Comparison of ENCODE assay signal across 8 mouse cellular contexts in the genomic region with DNA sequence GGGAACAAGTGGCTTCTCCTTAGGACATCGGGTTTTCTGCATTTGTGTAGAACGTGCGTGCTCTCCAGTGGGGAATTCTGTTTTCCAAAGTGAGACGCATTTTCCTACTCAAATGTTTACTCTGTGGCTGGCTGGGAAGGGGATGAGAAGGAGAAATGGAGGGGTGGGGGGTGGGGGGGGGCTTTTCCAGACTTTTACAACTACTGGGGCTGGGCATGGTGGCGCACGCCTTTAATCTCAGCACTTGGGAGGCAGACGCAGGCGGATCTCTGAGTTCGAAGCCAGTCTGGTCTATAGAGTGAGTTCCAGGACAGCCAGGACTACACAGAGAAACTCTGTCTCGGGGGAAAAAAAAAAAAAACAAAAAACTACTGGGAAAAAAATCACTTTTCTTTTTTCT. TPM values are rescaled to one million over a fixed set of nuclear protein-coding genes. Genes with fewer than 3 reads are reported as not detected.
A peak's percentile ranks its signal among the peaks of the same experiment; 100 is the strongest.
DNase-seq lines count a peak whose midpoint lies in the region; ATAC-seq and TF ChIP-seq lines count a peak whose summit lies in the region.

No protein-coding gene starts in this region.

- H3K36me3 ChIP-seq in spleen, adult 2 months (ENCODE audit: control insufficient read depth, insufficient read depth, low read length) = 0 out of 2 replicates have a peak, but pooled peaks cover 2% of the 10 kb centered on the region
- no peaks in the 10 kb centered on the region for H3K36me3 ChIP-seq in liver, embryonic 12.5 days
- no peaks in the 10 kb centered on the region for H3K36me3 ChIP-seq in stomach, postnatal 0 days (ENCODE audit: control insufficient read depth, insufficient read depth, low read length)

- 78% methylated on average over 10 of the region's 10 CpGs for WGBS in spleen, adult 2 months
- 69% methylated on average over 10 of the region's 10 CpGs for whole genome bisulfite sequencing in liver, embryonic 12.5 days (ENCODE audit: insufficient replicate concordance)
- 19% methylated on average over 10 of the region's 10 CpGs for WGBS in stomach, postnatal 0 days

- H3K9ac ChIP-seq in liver, embryonic 12.5 days = peak overlapping the region; percentile 74; the same call in 1 of the 2 replicates
- peak overlapping the region; percentile 88; the same call in 1 of the 2 replicates for H3K9ac ChIP-seq in stomach, postnatal 0 days (ENCODE audit: low read length)

- H3K4me2 ChIP-seq in liver, embryonic 12.5 days = peak overlapping the region; percentile 78
- H3K4me2 ChIP-seq in stomach, postnatal 0 days (replicated peaks; ENCODE audit: low read depth) = peak overlapping the region; percentile 77

- DNase-seq in embryo, embryonic 9.5 days (ENCODE audit: extremely low spot score) = peak; percentile 5
- DNase-seq in embryo, embryonic 10.5 days (ENCODE audit: low spot score) = no peak
- DNase-seq in spleen, adult 2 months (ENCODE audit: low read depth in 1 of 2, low spot score in 2 of 2) = no peak
- DNase-seq in spleen, postnatal 14 days (ENCODE audit: low spot score in 2 of 2) = no peak
- no peak for DNase-seq in stomach, postnatal 0 days (ENCODE audit: low spot score)
- no peak for DNase-seq in frontal cortex, postnatal 10 days (ENCODE audit: low spot score in 2 of 2)
- no peak for DNase-seq in spleen, postnatal 4 days (ENCODE audit: low spot score in 2 of 2)

- no peaks in the 10 kb centered on the region for H3K27me3 ChIP-seq in spleen, adult 2 months (ENCODE audit: control insufficient read depth, insufficient read depth, low read length)
- H3K27me3 ChIP-seq in liver, embryonic 12.5 days (replicated peaks) = no peaks in the 10 kb centered on the region
- H3K27me3 ChIP-seq in stomach, postnatal 0 days (ENCODE audit: control insufficient read depth, insufficient read depth, low read length) = no peaks in the 10 kb centered on the region

- no peak for ATAC-seq in liver, embryonic 12.5 days
- ATAC-seq in stomach, postnatal 0 days (ENCODE audit: low FRiP score, low TSS enrichment) = no peak

- peaks cover 3% of the 10 kb centered on the region; the same call in 1 of the 2 replicates for H3K4me1 ChIP-seq in spleen, adult 2 months (ENCODE audit: control insufficient read depth, insufficient read depth, insufficient read length)
- peaks cover 16% of the 10 kb centered on the region; the same call in 1 of the 2 replicates for H3K4me1 ChIP-seq in liver, embryonic 12.5 days
- 0 out of 2 replicates have a peak, but pooled peaks cover 2% of the 10 kb centered on the region for H3K4me1 ChIP-seq in stomach, postnatal 0 days (replicated peaks; ENCODE audit: control insufficient read depth, insufficient read depth)

- TF ChIP-seq EP300 in stomach, postnatal 0 days (optimal IDR thresholded peaks at IDR 0.05) = no peak

- TF ChIP-seq CTCF in spleen, adult 2 months (IDR thresholded peaks at IDR 0.05; ENCODE audit: extremely low read depth, insufficient read depth, insufficient read length, insufficient replicate concordance) = no peak
- no peak for TF ChIP-seq CTCF in stomach, postnatal 0 days (IDR thresholded peaks at IDR 0.05; ENCODE audit: low read depth)

- H3K27ac ChIP-seq in spleen, adult 2 months (ENCODE audit: insufficient read depth, low read length) = peak overlapping the region; percentile 72; the same call in 1 of the 2 replicates
- H3K27ac ChIP-seq in liver, embryonic 12.5 days = peak overlapping the region; percentile 77; the same call in 1 of the 2 replicates
- H3K27ac ChIP-seq in stomach, postnatal 0 days (replicated peaks) = peak overlapping the region; percentile 98

- H3K4me3 ChIP-seq in spleen, adult 2 months (ENCODE audit: extremely low read depth, insufficient read depth, insufficient read length) = peak overlapping the region; percentile 13; the same call in 1 of the 2 replicates
- peak overlapping the region; percentile 63 for H3K4me3 ChIP-seq in liver, embryonic 12.5 days
- peak overlapping the region; percentile 74 for H3K4me3 ChIP-seq in stomach, postnatal 0 days (ENCODE audit: low read depth, low read length)

- H3K9me3 ChIP-seq in liver, embryonic 12.5 days (replicated peaks) = no peaks in the 10 kb centered on the region
- no peaks in the 10 kb centered on the region for H3K9me3 ChIP-seq in stomach, postnatal 0 days (ENCODE audit: control insufficient read depth, low read length)

- no peak for TF ChIP-seq POLR2A in spleen, adult 2 months (IDR thresholded peaks at IDR 0.05; ENCODE audit: low read depth, low read length)

RNA-seq across cellular contexts. Expression of gene Zfp619, which starts 27.6 kb away (rescaled TPM):
- 0.26 and 0.34 TPM in 2 replicates for polyA plus RNA-seq in spleen, adult 2 months (2012; rRNA removed)
- polyA plus RNA-seq in liver, embryonic 12.5 days (2016; fragmentation: Nextera tagmentation; extraction: Ambion mirVana) = 0.39 and 0.51 TPM in 2 replicates
- 0.50 and 0.62 TPM in 2 replicates for polyA plus RNA-seq in stomach, postnatal 0 days (2015; fragmentation: Nextera tagmentation; extraction: Ambion mirVana)

Comparison
In these comparisons a context has a peak if more than half of its experiments do, and no peak if none do; other contexts are left out.
1. H3K4me3 ChIP-seq: peak in every context shown above with its lines; median percentile 74 in stomach, postnatal 0 days; 63 in liver, embryonic 12.5 days; 13 in spleen, adult 2 months.